Mouse (Mus musculus): ENCODE data around the gene Cd8a. TPM values are rescaled to one million over a fixed set of nuclear protein-coding genes. Genes with fewer than 3 reads are reported as not detected.
"Not testable (repeated sequence)": the region's sequence is repeated elsewhere in the genome, so short reads cannot be mapped to it uniquely, and the experiment has no call there.

Cd8a gene
- not detected in 2 replicates for polyA plus RNA-seq (2014; fragmentation: Nextera tagmentation; extraction: Ambion mirVana)

DNA sequence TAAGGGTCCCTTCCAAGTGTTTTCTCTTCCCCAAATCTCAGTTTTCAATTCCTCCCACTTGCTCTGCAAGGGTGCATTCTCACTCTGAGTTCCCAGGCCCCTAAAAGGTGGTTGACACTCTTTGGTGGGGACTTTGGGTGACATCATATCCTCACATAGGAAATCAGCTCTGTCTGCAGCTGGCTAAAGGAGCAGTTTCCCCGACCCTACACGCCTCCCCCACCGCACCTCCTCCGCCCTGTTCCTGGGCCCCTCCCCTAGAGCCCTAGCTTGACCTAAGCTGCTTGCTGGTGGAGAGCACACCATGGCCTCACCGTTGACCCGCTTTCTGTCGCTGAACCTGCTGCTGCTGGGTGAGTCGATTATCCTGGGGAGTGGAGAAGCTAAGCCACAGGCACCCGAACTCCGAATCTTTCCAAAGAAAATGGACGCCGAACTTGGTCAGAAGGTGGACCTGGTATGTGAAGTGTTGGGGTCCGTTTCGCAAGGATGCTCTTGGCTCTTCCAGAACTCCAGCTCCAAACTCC is at the start of gene Cd8a:
Cd8a (plus strand) TSS at position 179 of the 527 bp plus-strand sequence.
- H3K4me3 ChIP-seq (ENCODE audit: low read depth, low read length) = no peak within 1 kb of the TSS
- no peaks in the 10 kb centered on the region for H3K27me3 ChIP-seq (ENCODE audit: insufficient read depth, low read length)
- TF ChIP-seq CTCF (IDR thresholded peaks at IDR 0.05; ENCODE audit: low read depth) = no peak
- H3K9ac ChIP-seq = no peak within 1 kb of the TSS
- WGBS = 74% methylated on average over 14 of the region's 14 CpGs
- H3K4me2 ChIP-seq = no peak within 1 kb of the TSS
- no peaks in the 10 kb centered on the region for H3K36me3 ChIP-seq (ENCODE audit: insufficient read depth)
- ATAC-seq (ENCODE audit: insufficient read depth) (no peak), DNase-seq (no peak)
- H3K4me1 ChIP-seq (ENCODE audit: insufficient read depth) = no peaks in the 10 kb centered on the region
- H3K9me3 ChIP-seq (ENCODE audit: low read depth, low read length) = no peaks in the 10 kb centered on the region
- no peak within 1 kb of the TSS for H3K27ac ChIP-seq (ENCODE audit: low read depth)

DNA sequence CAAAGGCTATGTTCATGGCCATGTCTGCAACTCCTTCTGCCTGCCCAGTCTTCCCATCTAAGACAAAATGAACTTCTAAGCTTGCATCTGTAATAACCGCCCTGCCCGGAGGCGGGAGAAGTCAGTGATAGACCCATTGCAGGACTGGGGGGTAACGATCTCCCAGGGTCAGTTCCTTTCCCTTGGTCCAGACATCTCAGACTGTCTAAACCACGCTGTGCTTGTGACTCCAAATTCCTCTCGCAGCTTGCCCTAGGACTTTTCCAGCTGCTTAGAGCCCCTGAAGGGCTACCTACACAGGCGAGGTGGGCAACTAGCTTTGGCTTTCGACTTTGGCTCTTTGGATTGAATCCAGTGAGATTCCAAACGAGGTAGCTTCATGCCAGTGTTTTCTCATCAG is 48.4 kb upstream of the Cd8a start:
- Histone ChIP-seq H3K36me3 (ENCODE audit: insufficient read depth) (no peaks in the 10 kb centered on the region), H3K27ac (ENCODE audit: low read depth) (no peak overlapping the region), H3K27me3 (ENCODE audit: insufficient read depth, low read length) (no peaks in the 10 kb centered on the region), H3K9me3 (ENCODE audit: low read depth, low read length) (no peaks in the 10 kb centered on the region), H3K9ac (no peak overlapping the region), H3K4me3 (ENCODE audit: low read depth, low read length) (no peak overlapping the region), H3K4me1 (ENCODE audit: insufficient read depth) (no peaks in the 10 kb centered on the region), H3K4me2 (no peak overlapping the region)
- WGBS = 87% methylated on average over 9 of the region's 9 CpGs
- ATAC-seq (ENCODE audit: insufficient read depth) (no peak), DNase-seq (no peak)
- TF ChIP-seq CTCF (IDR thresholded peaks at IDR 0.05; ENCODE audit: low read depth) = no peak

DNA sequence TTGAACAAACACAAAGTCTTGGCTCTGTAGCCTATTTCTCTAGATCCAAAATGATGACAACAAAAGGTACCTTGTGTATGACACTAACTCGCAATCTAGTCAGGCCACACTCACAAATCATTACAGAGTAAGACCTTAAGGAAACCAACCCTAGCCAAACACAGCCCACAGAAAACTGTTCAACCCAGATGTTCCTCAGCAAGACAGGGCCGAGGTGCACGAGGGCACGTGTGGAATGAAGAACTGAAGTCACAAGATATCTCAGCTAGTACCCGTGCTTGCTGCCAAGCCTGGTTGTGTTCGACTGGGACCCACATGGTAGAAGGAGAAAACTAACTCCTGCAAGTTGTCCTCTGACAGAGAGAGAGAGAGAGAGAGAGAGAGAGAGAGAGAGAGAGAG is 43.3 kb upstream of the Cd8a start:
- ATAC-seq (ENCODE audit: insufficient read depth) (no peak), DNase-seq (no peak)
- H3K4me1 ChIP-seq (ENCODE audit: insufficient read depth) = no peaks in the 10 kb centered on the region
- H3K9ac ChIP-seq = no peak overlapping the region
- no peak overlapping the region for H3K4me3 ChIP-seq (ENCODE audit: low read depth, low read length)
- H3K9me3 ChIP-seq (ENCODE audit: low read depth, low read length) = no peaks in the 10 kb centered on the region
- TF ChIP-seq CTCF (IDR thresholded peaks at IDR 0.05; ENCODE audit: low read depth) = no peak
- 83% methylated on average over 6 of the region's 6 CpGs for WGBS
- H3K4me2 ChIP-seq = no peak overlapping the region
- H3K36me3 ChIP-seq (ENCODE audit: insufficient read depth) = no peaks in the 10 kb centered on the region
- H3K27me3 ChIP-seq (ENCODE audit: insufficient read depth, low read length) = no peaks in the 10 kb centered on the region
- H3K27ac ChIP-seq (ENCODE audit: low read depth) = no peak overlapping the region

DNA sequence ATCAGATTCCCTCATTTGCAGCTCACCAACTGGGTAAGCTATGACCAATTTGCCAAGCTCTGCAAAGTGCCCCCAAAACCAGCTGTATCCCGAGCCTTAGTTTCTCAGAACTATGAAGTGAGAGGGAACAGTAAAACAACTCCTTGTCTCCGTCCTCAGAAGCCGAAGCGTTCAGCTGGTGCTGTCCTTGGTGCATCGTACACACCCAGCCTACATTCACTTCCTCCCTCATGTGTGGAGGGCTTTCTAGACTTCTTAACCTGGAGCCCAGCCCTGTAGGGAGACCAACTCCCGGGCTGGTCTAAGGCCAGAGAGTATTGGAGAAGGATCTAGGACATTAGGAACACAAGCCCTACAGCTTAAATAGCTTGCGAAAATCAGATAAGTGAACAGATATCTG is 42.7 kb upstream of the Cd8a start:
- Histone ChIP-seq H3K4me3 (ENCODE audit: low read depth, low read length) (no peak overlapping the region), H3K4me2 (no peak overlapping the region), H3K9ac (no peak overlapping the region), H3K9me3 (ENCODE audit: low read depth, low read length) (no peaks in the 10 kb centered on the region), H3K27me3 (ENCODE audit: insufficient read depth, low read length) (no peaks in the 10 kb centered on the region), H3K4me1 (ENCODE audit: insufficient read depth) (no peaks in the 10 kb centered on the region), H3K36me3 (ENCODE audit: insufficient read depth) (no peaks in the 10 kb centered on the region), H3K27ac (ENCODE audit: low read depth) (no peak overlapping the region)
- ATAC-seq (ENCODE audit: insufficient read depth) (no peak), DNase-seq (no peak)
- TF ChIP-seq CTCF (IDR thresholded peaks at IDR 0.05; ENCODE audit: low read depth) = no peak
- 66% methylated on average over 7 of the region's 7 CpGs for WGBS

DNA sequence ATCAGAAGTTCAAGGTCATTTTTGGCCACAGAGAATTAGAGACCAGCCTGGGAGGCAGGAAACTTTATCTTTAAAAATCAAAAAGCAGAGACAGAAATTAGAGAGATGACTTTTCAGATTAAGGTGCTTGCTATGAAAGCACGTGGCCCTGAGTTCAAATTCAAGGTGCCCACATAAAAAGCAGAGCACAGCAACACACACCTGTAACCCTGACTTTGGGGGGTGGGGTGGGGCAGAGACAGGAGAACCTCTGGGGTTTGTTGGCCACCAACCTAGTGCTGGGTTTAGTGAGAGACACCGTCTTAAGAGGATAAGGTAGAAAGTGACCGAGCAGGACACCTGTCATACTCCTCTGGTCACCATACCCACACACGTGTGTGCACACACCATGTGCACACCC is 41.7 kb upstream of the Cd8a start:
- H3K9me3 ChIP-seq (ENCODE audit: low read depth, low read length); DNase-seq; H3K4me2 ChIP-seq; H3K27me3 ChIP-seq (ENCODE audit: insufficient read depth, low read length); H3K9ac ChIP-seq; H3K4me1 ChIP-seq (ENCODE audit: insufficient read depth); H3K27ac ChIP-seq (ENCODE audit: low read depth); H3K4me3 ChIP-seq (ENCODE audit: low read depth, low read length); H3K36me3 ChIP-seq (ENCODE audit: insufficient read depth); ATAC-seq (ENCODE audit: insufficient read depth): not testable (repeated sequence)
- 97% methylated on average over 2 of the region's 4 CpGs for WGBS

DNA sequence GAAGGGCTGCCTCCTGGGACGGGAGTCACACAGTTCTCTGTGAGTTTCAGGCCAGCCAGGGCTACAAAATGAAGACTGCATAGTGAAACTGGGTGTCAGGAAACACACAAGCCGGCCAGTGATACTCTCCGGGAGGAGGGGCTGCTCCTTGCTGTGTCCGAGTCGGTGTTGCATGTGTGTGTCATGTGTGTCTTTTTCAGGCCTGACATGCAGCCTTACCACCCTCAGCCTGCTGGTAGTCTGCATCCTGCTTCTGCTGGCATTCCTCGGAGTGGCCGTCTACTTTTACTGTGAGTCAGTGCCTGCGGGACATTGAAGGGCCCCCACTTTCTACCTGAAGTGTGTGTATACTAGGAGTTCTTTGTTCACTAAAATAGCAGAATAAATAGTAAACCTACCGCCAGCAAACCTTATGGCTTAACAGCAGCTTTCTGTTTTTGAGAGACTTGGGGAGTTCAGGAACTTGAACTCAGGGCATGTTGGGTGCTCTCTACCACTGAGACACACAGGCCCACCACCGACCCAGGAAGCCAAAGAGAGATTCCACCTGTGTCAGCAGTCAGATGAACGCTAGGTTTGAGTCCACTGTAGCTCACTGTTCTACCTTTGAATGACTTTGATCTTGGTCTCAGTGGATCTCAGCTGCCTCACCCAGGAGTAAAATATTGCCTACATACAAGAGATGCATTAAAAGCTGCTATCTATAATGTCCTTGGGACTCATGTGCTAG is 40.8 kb upstream of the Cd8a start:
- Histone ChIP-seq H3K27me3 (ENCODE audit: insufficient read depth, low read length) (no peaks in the 10 kb centered on the region), H3K4me2 (no peak overlapping the region), H3K4me1 (ENCODE audit: insufficient read depth) (no peaks in the 10 kb centered on the region), H3K4me3 (ENCODE audit: low read depth, low read length) (no peak overlapping the region), H3K9ac (no peak overlapping the region), H3K27ac (ENCODE audit: low read depth) (no peak overlapping the region), H3K9me3 (ENCODE audit: low read depth, low read length) (no peaks in the 10 kb centered on the region), H3K36me3 (ENCODE audit: insufficient read depth) (no peaks in the 10 kb centered on the region)
- WGBS = 69% methylated on average over 11 of the region's 11 CpGs
- no peak for TF ChIP-seq CTCF (IDR thresholded peaks at IDR 0.05; ENCODE audit: low read depth)
- DNase-seq (no peak), ATAC-seq (ENCODE audit: insufficient read depth) (no peak)

DNA sequence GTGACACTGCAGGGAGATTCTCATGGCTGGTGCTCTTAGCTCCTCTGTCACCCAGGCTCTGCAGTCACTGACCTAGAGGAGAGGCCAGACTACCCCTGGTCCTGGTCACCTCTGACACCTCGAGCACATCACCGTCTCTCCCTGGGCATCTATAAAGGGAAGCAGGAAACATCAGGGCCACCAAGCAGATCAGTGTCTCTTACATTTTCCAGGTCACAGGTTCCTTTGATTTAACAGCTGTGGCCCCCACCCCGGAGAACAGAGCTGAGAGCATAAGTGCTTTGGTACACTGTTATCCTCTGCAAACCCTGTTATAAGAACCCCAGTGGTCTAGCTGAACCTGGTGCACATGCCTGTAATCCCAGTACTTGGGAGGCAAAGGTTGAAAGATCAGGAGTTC is 40.2 kb upstream of the Cd8a start:
- Histone ChIP-seq H3K4me3 (ENCODE audit: low read depth, low read length) (no peak overlapping the region), H3K36me3 (ENCODE audit: insufficient read depth) (no peaks in the 10 kb centered on the region), H3K4me2 (no peak overlapping the region), H3K27me3 (ENCODE audit: insufficient read depth, low read length) (no peaks in the 10 kb centered on the region), H3K9me3 (ENCODE audit: low read depth, low read length) (no peaks in the 10 kb centered on the region), H3K9ac (no peak overlapping the region), H3K27ac (ENCODE audit: low read depth) (no peak overlapping the region), H3K4me1 (ENCODE audit: insufficient read depth) (no peaks in the 10 kb centered on the region)
- DNase-seq (no peak), ATAC-seq (ENCODE audit: insufficient read depth) (no peak)
- no peak for TF ChIP-seq CTCF (IDR thresholded peaks at IDR 0.05; ENCODE audit: low read depth)
- 73% methylated on average over 3 of the region's 3 CpGs for WGBS

All from lung, embryonic 14.5 days (tissue).